8 mouse cellular contexts compared by ENCODE assay signal in genomic region chr2:60126292-60126691, GRCm38 (mm10).
DNase-seq lines count a peak whose midpoint lies in the region; ATAC-seq lines count a peak whose summit lies in the region.

No protein-coding gene starts in this region.

- peak; percentile 57 for DNase-seq in embryo, embryonic 10.5 days (ENCODE audit: low spot score)
- no peak for DNase-seq in embryo, embryonic 9.5 days (ENCODE audit: extremely low spot score)
- peak; percentile 7 for DNase-seq in thymus, postnatal 0 days (ENCODE audit: low spot score)
- DNase-seq in thymus, postnatal 10 days (ENCODE audit: low spot score in 2 of 2): no peak
- no peak for DNase-seq in ovary, postnatal 36 days (ENCODE audit: low spot score)
- no peak for DNase-seq in thymus, adult 18-20 months
- DNase-seq in spleen, postnatal 14 days (ENCODE audit: low spot score in 2 of 2): no peak

- H3K4me3 ChIP-seq in liver, embryonic 12.5 days: peak overlapping the region; percentile 94

- WGBS in liver, embryonic 12.5 days (ENCODE audit: insufficient replicate concordance): 11% methylated on average over 8 of the region's 8 CpGs

- no peaks in the 10 kb centered on the region for H3K36me3 ChIP-seq in liver, embryonic 12.5 days

- H3K27me3 ChIP-seq in liver, embryonic 12.5 days (replicated peaks): no peaks in the 10 kb centered on the region

- peak overlapping the region; percentile 78 for H3K4me2 ChIP-seq in liver, embryonic 12.5 days

- ATAC-seq in liver, embryonic 12.5 days: no peak

- H3K4me1 ChIP-seq in liver, embryonic 12.5 days: peaks cover 25% of the 10 kb centered on the region

- H3K27ac ChIP-seq in liver, embryonic 12.5 days: no peak overlapping the region

- H3K9ac ChIP-seq in liver, embryonic 12.5 days: peak overlapping the region; percentile 99

- no peaks in the 10 kb centered on the region for H3K9me3 ChIP-seq in liver, embryonic 12.5 days (replicated peaks)

Comparison
In these comparisons a context has a peak if more than half of its experiments do, and no peak if none do; other contexts are left out.
1. DNase-seq: peak in embryo, embryonic 10.5 days (single experiment) and thymus, postnatal 0 days (single experiment); none in embryo, embryonic 9.5 days (single experiment), thymus, postnatal 10 days (0 of 2), ovary, postnatal 36 days (single experiment), thymus, adult 18-20 months (0 of 2) and spleen, postnatal 14 days (0 of 2).